Mouse (Mus musculus) lung, postnatal 0 days (tissue): Measurements from ENCODE around the gene Lcn4. TPM values are rescaled to one million over a fixed set of nuclear protein-coding genes. Genes with fewer than 3 reads are reported as not detected.
A peak's percentile ranks its signal among the peaks of the same experiment; 100 is the strongest.
"Not testable (repeated sequence)": the region's sequence is repeated elsewhere in the genome, so short reads cannot be mapped to it uniquely, and the experiment has no call there.

ENCODE experiments used
- ATAC-seq: fragments of 200-750 bp; cut with Nextera tagmentation; 2 replicates; pipeline ENCODE4 v1.8.0; 2017; ENCODE audit warnings: moderate library complexity
- DNase-seq: peaks from one replicate; pipeline ENCODE4 v3.0.0-alpha.2; 2016; ENCODE audit warnings: low spot score
- H3K27ac ChIP-seq: fragments of 300-500 bp; sonication (generic); 2 replicates; pipeline ENCODE4 v1.5.1; 2014; ENCODE audit warnings: antibody characterized with exemption, mild to moderate bottlenecking, low read length, mixed read lengths
- H3K27me3 ChIP-seq: fragments of 300-500 bp; sonication (generic); replicated peaks from 2 replicates; pipeline ENCODE4 v1.6.1; 2014; ENCODE audit warnings: low read length, mixed read lengths; ENCODE audit not compliant: insufficient read depth
- H3K36me3 ChIP-seq: fragments of 300-500 bp; sonication (generic); 2 replicates; pipeline ENCODE4 v1.6.1; 2014; ENCODE audit warnings: low read length, mixed read lengths; ENCODE audit not compliant: insufficient read depth
- H3K4me1 ChIP-seq: fragments of 300-500 bp; sonication (generic); 2 replicates; pipeline ENCODE4 v1.6.1; 2014; ENCODE audit warnings: antibody characterized with exemption, low read depth, low read length, mixed read lengths; ENCODE audit not compliant: insufficient read depth
- H3K4me2 ChIP-seq: fragments of 300-500 bp; sonication (generic); replicated peaks from 2 replicates; pipeline ENCODE4 v1.6.1; 2014; ENCODE audit warnings: low read depth, mild to moderate bottlenecking, low read length, moderate library complexity, mixed read lengths
- H3K4me3 ChIP-seq: fragments of 300-500 bp; sonication (generic); 2 replicates; pipeline ENCODE4 v1.5.1; 2014; ENCODE audit warnings: low read depth, low read length
- H3K9ac ChIP-seq: fragments of 300-500 bp; sonication (generic); replicated peaks from 2 replicates; pipeline ENCODE4 v1.6.1; 2014; ENCODE audit warnings: low read depth, mild to moderate bottlenecking
- H3K9me3 ChIP-seq: fragments of 300-500 bp; sonication (generic); 2 replicates; pipeline ENCODE4 v1.6.1; 2016; ENCODE audit warnings: low read length, mixed read lengths
- CTCF ChIP-seq: IDR thresholded peaks from 2 replicates; pipeline ENCODE4 v1.5.1; 2016; ENCODE audit warnings: antibody characterized with exemption, mild to moderate bottlenecking
- EP300 ChIP-seq: IDR thresholded peaks from 2 replicates; pipeline ENCODE4 v1.6.1; 2016; ENCODE audit warnings: antibody characterized with exemption, mild to moderate bottlenecking, control low read depth
- WGBS: fragments of 180-500 bp; shearing (Covaris S2); extraction: QIAGEN DNeasy Blood & Tissue Kit; methylation state at CpG from one replicate; pipeline ENCODE4 v1.1.7; 2014; 5-methylcytosine and 5-hydroxymethylcytosine counted together
- polyA plus RNA-seq: library from polyadenylated mRNA; unstranded; fragments of >200 nt; fragmentation: Nextera tagmentation; extraction: Ambion mirVana; gene quantifications from 2 replicates; pipeline ENCODE4 v1.2.1, GENCODE M21; 2015

The Lcn4 gene
- polyA plus RNA-seq: not detected in 2 replicates

- no peak within 1 kb of the TSS for H3K4me3 ChIP-seq
These were observed at the start of gene Lcn4 for GRCm38 (mm10) chr2:26671182-26671581. Gene Lcn4, minus strand, starts transcription at chr2:26671282.

DNA sequence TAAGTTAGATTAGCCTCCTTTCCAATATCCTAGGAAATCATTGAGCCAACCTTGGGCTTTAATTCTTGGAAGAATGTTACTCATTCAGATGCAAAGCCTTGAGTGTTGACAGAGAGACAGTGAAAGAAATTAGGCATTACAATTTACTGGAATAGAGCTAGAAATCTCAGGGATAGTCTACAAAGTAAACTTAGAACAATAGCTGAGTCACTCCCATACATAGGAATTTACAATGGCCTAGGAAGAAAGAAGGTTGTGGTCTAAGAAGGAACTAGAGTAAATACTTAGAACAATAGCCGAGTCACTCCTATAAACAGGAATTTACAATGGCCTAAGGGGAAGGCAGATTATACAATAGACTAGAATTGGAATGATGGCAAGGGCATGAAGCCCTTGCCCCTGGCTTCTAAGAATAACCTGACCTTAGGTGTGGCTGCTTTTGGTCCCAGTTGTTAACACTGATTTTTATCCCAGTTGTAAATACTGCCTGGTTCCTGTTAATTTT, 15.1 kb upstream of the Lcn4 start:
- Histone ChIP-seq H3K36me3 (no peaks in the 10 kb centered on the region), H3K9ac (no peak overlapping the region), H3K9me3 (no peaks in the 10 kb centered on the region), H3K4me2 (no peak overlapping the region), H3K27ac (no peak overlapping the region), H3K4me1 (no peaks in the 10 kb centered on the region), H3K4me3 (no peak overlapping the region), H3K27me3 (no peaks in the 10 kb centered on the region)
- ATAC-seq (no peak), DNase-seq (no peak)
- WGBS: 82% methylated on average over 1 of the region's 1 CpGs
- TF ChIP-seq EP300 (no peak), CTCF (no peak)

More at GRCm38 (mm10) chr2:26671182-26671581, at the start of gene Lcn4:
- H3K4me2 ChIP-seq: no peak within 1 kb of the TSS
- no peaks in the 10 kb centered on the region for H3K27me3 ChIP-seq
- ATAC-seq (no peak), DNase-seq (no peak)
- 86% methylated on average over 3 of the region's 3 CpGs for WGBS
- no peaks in the 10 kb centered on the region for H3K4me1 ChIP-seq
- H3K36me3 ChIP-seq: no peaks in the 10 kb centered on the region
- no peak within 1 kb of the TSS for H3K9ac ChIP-seq
- TF ChIP-seq CTCF (no peak), EP300 (no peak)
- no peaks in the 10 kb centered on the region for H3K9me3 ChIP-seq
- H3K27ac ChIP-seq: no peak within 1 kb of the TSS

GRCm38 (mm10) chr2:26668746-26669145, 2.3 kb downstream of the Lcn4 start:
- Histone ChIP-seq H3K27ac (no peak overlapping the region), H3K4me1 (no peaks in the 10 kb centered on the region), H3K9ac (no peak overlapping the region), H3K36me3 (no peaks in the 10 kb centered on the region), H3K27me3 (no peaks in the 10 kb centered on the region), H3K9me3 (no peaks in the 10 kb centered on the region), H3K4me2 (no peak overlapping the region), H3K4me3 (no peak overlapping the region)
- no peak for ATAC-seq
- DNase-seq: no peak
- TF ChIP-seq EP300 (no peak), CTCF (no peak)

GRCm38 (mm10) chr2:26663551-26663950, 7.5 kb downstream of the Lcn4 start:
- peak; percentile 40 for ATAC-seq
- DNase-seq: peak; percentile 61

DNA sequence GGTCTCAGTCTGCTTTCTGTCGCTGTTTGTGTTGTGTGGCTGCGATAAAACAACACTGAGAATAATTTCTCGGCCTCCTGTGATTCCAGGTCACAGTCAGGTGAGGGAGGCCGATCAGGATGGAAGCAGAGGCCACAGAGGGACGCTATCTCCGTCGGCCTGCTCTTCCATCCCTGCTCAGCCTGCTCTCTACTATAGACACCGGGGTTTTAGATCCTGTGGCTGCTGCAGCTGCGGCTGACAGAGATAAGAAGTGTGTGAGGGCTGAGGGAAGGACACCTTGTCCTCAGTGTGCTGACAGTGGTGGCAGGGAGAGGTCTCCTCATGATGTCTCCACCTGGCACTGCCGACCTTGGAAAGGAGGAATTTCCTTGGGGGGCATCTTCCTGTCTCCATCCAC, 8.0 kb downstream of the Lcn4 start:
- H3K9me3 ChIP-seq: no peaks in the 10 kb centered on the region
- 64% methylated on average over 10 of the region's 10 CpGs for WGBS
- H3K27me3 ChIP-seq: no peaks in the 10 kb centered on the region
- TF ChIP-seq EP300 (no peak), CTCF (no peak)
- H3K4me3 ChIP-seq: no peak overlapping the region
- H3K4me2 ChIP-seq: no peak overlapping the region
- no peaks in the 10 kb centered on the region for H3K36me3 ChIP-seq
- ATAC-seq: no peak
- DNase-seq: no peak
- H3K4me1 ChIP-seq: no peaks in the 10 kb centered on the region
- no peak overlapping the region for H3K27ac ChIP-seq
- H3K9ac ChIP-seq: no peak overlapping the region

More at GRCm38 (mm10) chr2:26663551-26663950, 7.5 kb downstream of the Lcn4 start:
- TF ChIP-seq CTCF: peak; percentile 80
- not testable (repeated sequence) for H3K27ac ChIP-seq, H3K4me2 ChIP-seq, H3K36me3 ChIP-seq, H3K9me3 ChIP-seq, H3K27me3 ChIP-seq, H3K4me3 ChIP-seq, H3K4me1 ChIP-seq, H3K9ac ChIP-seq
- WGBS: 73% methylated on average over 1 of the region's 1 CpGs

GRCm38 (mm10) chr2:26662509-26662882, 8.6 kb downstream of the Lcn4 start:
- Histone ChIP-seq H3K27me3 (no peaks in the 10 kb centered on the region), H3K9ac (no peak overlapping the region), H3K4me2 (no peak overlapping the region), H3K9me3 (no peaks in the 10 kb centered on the region), H3K36me3 (no peaks in the 10 kb centered on the region), H3K4me3 (no peak overlapping the region), H3K4me1 (no peaks in the 10 kb centered on the region), H3K27ac (no peak overlapping the region)
- 66% methylated on average over 13 of the region's 13 CpGs for WGBS
- ATAC-seq (no peak), DNase-seq (no peak)
- TF ChIP-seq CTCF: no peak
- no peak for TF ChIP-seq EP300
